Mouse (Mus musculus) thymus, adult 2 months (tissue): ENCODE measurements around the gene Aox4. TPM values are rescaled to one million over a fixed set of nuclear protein-coding genes. Genes with fewer than 3 reads are reported as not detected.

Experiments used
- DNase-seq: peaks from one replicate; pipeline ENCODE4 v3.0.0; 2021
- H3K27ac ChIP-seq: fragments of 200-500 bp; 2 replicates; pipeline ENCODE4 v1.5.1; 2012; ENCODE audit warnings: low read length, control low read depth; ENCODE audit not compliant: control insufficient read depth, insufficient read depth
- H3K27me3 ChIP-seq: fragments of 200-500 bp; 2 replicates; pipeline ENCODE4 v1.6.1; 2012; ENCODE audit warnings: mild to moderate bottlenecking, low read length, moderate library complexity, mixed read lengths; ENCODE audit not compliant: control insufficient read depth, insufficient read depth
- H3K36me3 ChIP-seq: fragments of 200-500 bp; 2 replicates; pipeline ENCODE4 v1.6.1; 2012; ENCODE audit warnings: mild to moderate bottlenecking, low read length, moderate library complexity; ENCODE audit not compliant: control insufficient read depth, insufficient read depth
- H3K4me1 ChIP-seq: fragments of 200-500 bp; replicated peaks from 2 replicates; pipeline ENCODE4 v1.6.1; 2012; ENCODE audit warnings: low read length; ENCODE audit not compliant: control insufficient read depth, insufficient read depth
- H3K4me3 ChIP-seq: fragments of 200-500 bp; 2 replicates; pipeline ENCODE4 v1.5.1; 2012; ENCODE audit warnings: mild to moderate bottlenecking, low read length, control low read depth, moderate library complexity; ENCODE audit not compliant: control insufficient read depth, insufficient read depth
- CTCF ChIP-seq: fragments of 200-500 bp; IDR thresholded peaks from 2 replicates; pipeline ENCODE4 v1.5.1; 2012; ENCODE audit warnings: mild to moderate bottlenecking, control low read depth, low read length, moderate library complexity, borderline replicate concordance; ENCODE audit not compliant: control insufficient read depth, poor library complexity, insufficient read depth; ENCODE audit errors: extremely low read depth
- POLR2A ChIP-seq: fragments of 200-500 bp; IDR thresholded peaks from 2 replicates; pipeline ENCODE4 v1.6.1; 2012; ENCODE audit warnings: mild to moderate bottlenecking, low read length, control low read depth, moderate library complexity; ENCODE audit not compliant: control insufficient read depth, poor library complexity, insufficient read depth; ENCODE audit errors: extremely low read depth
- WGBS: fragments of 180-500 bp; shearing (Covaris S2); methylation state at CpG from one replicate; pipeline ENCODE4 v1.1.7; 2018; 5-methylcytosine and 5-hydroxymethylcytosine counted together
- polyA plus RNA-seq: library from polyadenylated mRNA; depleted of rRNA; stranded (reverse); fragments of >200 nt; gene quantifications from 2 replicates; pipeline ENCODE4 v1.2.3, GENCODE M21; 2012; rRNA removed

Gene Aox4
- polyA plus RNA-seq, 1 experiment = 0.43 TPM

DNA sequence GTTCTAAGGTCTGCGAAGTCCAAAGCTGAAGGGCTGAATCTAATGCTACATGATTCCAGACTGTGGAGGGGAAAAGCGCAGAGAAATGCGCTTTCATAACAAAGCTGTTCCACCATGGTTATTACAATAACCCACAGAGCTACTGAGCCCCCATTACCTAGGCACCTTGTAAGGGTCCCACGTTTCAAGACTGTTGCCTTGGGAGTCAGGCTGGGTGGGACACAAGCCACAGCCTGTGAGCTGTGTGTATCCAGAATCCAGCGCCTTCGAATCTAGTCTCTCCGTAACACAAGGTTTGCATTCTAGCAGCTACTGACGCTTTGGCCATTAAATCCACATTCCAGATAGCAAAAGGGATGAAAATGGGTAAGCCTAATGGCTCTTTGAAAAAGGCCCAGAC, 103.0 kb downstream of the Aox4 start:
- no peak for DNase-seq
- H3K4me1 ChIP-seq = peaks cover 8% of the 10 kb centered on the region
- H3K27me3 ChIP-seq = no peaks in the 10 kb centered on the region
- 99% methylated on average over 8 of the region's 8 CpGs for WGBS
- H3K4me3 ChIP-seq = no peak overlapping the region
- no peak overlapping the region for H3K27ac ChIP-seq
- no peaks in the 10 kb centered on the region for H3K36me3 ChIP-seq
- TF ChIP-seq POLR2A (no peak), CTCF (no peak)

DNA sequence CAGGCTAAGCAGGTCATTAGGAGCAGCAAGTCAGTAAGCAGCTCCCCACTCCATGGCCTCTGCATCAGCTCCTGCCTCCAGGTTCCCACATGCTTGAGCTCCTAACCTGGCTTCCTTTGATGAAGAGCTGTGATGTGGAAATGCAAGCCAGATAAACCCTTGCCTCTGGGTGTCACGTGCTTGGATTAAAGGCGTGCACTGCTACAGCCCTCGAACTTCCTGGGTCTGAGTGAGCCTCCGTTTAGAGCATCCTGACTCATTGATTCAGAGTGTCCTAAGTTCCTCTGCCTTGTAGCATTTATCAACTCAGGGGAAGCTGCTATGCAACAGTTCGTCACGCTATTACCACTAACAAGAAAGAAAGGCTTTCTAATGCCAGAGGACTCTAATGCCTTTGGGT, 105.3 kb downstream of the Aox4 start:
- H3K4me1 ChIP-seq = peaks cover 8% of the 10 kb centered on the region
- H3K4me3 ChIP-seq = no peak overlapping the region
- H3K36me3 ChIP-seq = no peaks in the 10 kb centered on the region
- DNase-seq = no peak
- no peaks in the 10 kb centered on the region for H3K27me3 ChIP-seq
- WGBS = 34% methylated on average over 6 of the region's 6 CpGs
- TF ChIP-seq POLR2A (no peak), CTCF (no peak)
- no peak overlapping the region for H3K27ac ChIP-seq

Other genes starting within 250 kb of the Aox4 start
- 3.6 and 4.9 TPM in 2 replicates for gene Sgo2a, start 214.4 kb upstream of the Aox4 start, polyA plus RNA-seq
- gene Kctd18, start 191.4 kb upstream of the Aox4 start, polyA plus RNA-seq = 17.7 and 18.1 TPM in 2 replicates
- gene Aox1, start 180.5 kb upstream of the Aox4 start, polyA plus RNA-seq = 2.1 and 2.4 TPM in 2 replicates
- 0.20 and 0.43 TPM in 2 replicates for gene Aox3, start 97.3 kb upstream of the Aox4 start, polyA plus RNA-seq
- gene Aox2, start 67.9 kb downstream of the Aox4 start, polyA plus RNA-seq = 0.46 and 0.50 TPM in 2 replicates
- 42.1 and 44.7 TPM in 2 replicates for gene Bzw1, start 182.5 kb downstream of the Aox4 start, polyA plus RNA-seq
- 85.3 and 112 TPM in 2 replicates for gene Clk1, start 213.7 kb downstream of the Aox4 start, polyA plus RNA-seq
- 18.6 and 19.0 TPM in 2 replicates for gene Nif3l1, start 234.8 kb downstream of the Aox4 start, polyA plus RNA-seq
- 19.6 and 30.4 TPM in 2 replicates for gene Ppil3, start 235.1 kb downstream of the Aox4 start, polyA plus RNA-seq